Mouse (Mus musculus) urinary bladder, postnatal 4 days (tissue): ENCODE data around the gene Rassf7.

ENCODE experiments used
- DNase-seq, 2 experiments: peaks; one replicate each; pipeline ENCODE4 v3.0.0; 2021 to 2022; ENCODE audit warnings: low spot score in 2 of 2

The Rassf7 gene

GRCm38 (mm10) chr7:141215101-141215879, at the start of gene Rassf7:
TSS of gene Rassf7 (plus strand) at chr7:141215860.
- DNase-seq, result peak; percentile 90 to 92

GRCm38 (mm10) chr7:141167901-141168517, 47.7 kb upstream of the Rassf7 start:
- DNase-seq, result peak in 1 of 2 experiments; percentile 63

- peak; percentile 67 to 71 for DNase-seq
These were observed 47.1 kb upstream of the Rassf7 start for GRCm38 (mm10) chr7:141168518-141168953.

GRCm38 (mm10) chr7:141169300-141169699, 46.4 kb upstream of the Rassf7 start:
- no peak for DNase-seq

- no peak for DNase-seq
These were observed 45.8 kb upstream of the Rassf7 start for GRCm38 (mm10) chr7:141169866-141170265.

GRCm38 (mm10) chr7:141172116-141173006, 43.3 kb upstream of the Rassf7 start, which contains the start of gene Rnh1:
TSS of gene Rnh1 (minus strand) at chr7:141172857.
- peak; percentile 86 to 88 for DNase-seq

GRCm38 (mm10) chr7:141173323-141173850, 42.3 kb upstream of the Rassf7 start:
- DNase-seq, result no peak

- no peak for DNase-seq
These were observed 40.6 kb upstream of the Rassf7 start for GRCm38 (mm10) chr7:141175068-141175467.

DNA sequence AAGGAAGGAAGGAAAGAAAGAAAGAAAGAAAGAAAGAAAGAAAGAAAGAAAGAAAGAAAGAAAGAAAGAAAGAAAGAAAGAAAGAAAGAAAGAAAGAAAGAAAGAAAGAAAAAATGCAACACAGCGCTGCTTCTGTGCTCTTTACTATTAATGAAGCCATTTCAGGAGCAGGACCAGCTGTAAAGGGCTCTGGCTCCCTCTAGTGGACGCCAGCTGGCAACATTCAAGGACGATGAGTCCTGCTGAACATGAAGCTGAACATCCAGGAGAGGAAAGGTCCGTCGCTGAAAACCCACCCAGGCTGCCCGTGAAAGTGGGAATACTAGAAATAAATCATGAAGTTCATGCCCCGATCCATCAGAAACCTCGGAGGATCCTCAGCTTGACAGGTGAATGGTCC, 39.5 kb upstream of the Rassf7 start:
- peak; percentile 73 to 85 for DNase-seq

DNA sequence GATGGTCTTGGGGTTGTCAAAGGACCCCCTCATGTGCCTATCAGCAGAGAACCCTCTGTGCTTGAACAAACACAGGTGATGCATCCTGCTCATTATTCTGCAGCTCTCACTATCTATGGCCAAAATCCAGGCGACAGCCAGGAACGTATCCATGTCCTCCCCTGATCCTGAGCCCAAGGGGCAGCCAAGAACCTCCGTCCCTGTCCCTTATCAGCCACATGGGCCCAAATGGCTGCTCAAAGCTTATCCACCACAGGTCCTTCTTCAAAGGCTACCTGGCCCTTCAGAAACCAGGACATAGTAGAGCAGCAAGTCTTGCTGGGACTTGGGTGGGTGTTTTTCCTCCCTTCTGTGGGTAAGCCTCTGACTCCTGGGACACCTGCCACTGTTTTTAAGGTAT, 27.5 kb upstream of the Rassf7 start:
- no peak for DNase-seq

GRCm38 (mm10) chr7:141188733-141189132, 26.9 kb upstream of the Rassf7 start:
- DNase-seq, result no peak

DNA sequence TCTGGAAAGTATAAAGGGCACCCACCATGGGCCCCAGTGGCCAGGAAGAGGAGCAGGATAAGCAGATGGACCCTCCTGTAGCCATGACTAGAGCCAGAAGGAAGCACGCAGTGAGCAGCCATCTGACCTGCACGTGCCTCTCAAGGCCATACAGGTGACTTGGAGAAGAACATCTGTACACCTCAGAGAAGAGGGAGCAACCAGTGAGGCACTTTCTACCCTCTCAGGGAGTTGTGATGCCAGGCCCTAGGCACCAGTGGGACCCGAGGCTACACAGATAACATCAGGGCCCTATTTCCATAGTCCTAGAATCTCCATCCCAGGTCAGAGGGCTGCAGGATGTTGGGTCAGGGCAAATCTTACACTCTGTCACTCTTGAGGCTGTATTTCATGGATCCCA, 25.4 kb upstream of the Rassf7 start:
- DNase-seq, result no peak

DNA sequence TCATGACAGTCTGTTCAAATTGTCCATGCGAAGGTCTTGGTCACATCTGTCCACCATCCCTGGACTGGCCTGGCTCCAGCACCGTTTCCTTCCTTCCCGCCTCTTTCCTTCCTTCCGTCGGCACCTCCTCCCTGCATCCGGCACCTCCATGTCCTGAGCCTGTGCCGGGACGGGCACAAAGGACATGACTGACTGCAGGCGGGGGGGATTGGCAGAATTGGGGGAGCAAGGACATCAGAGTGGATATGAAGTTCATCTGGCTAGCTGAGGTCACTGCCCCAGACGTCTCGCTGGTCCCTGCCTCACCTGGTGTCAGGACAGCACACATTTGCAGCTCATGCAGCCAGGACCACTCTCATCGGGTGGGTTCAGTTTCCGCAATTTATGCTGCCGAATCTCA, 24.6 kb upstream of the Rassf7 start:
- no peak for DNase-seq

DNA sequence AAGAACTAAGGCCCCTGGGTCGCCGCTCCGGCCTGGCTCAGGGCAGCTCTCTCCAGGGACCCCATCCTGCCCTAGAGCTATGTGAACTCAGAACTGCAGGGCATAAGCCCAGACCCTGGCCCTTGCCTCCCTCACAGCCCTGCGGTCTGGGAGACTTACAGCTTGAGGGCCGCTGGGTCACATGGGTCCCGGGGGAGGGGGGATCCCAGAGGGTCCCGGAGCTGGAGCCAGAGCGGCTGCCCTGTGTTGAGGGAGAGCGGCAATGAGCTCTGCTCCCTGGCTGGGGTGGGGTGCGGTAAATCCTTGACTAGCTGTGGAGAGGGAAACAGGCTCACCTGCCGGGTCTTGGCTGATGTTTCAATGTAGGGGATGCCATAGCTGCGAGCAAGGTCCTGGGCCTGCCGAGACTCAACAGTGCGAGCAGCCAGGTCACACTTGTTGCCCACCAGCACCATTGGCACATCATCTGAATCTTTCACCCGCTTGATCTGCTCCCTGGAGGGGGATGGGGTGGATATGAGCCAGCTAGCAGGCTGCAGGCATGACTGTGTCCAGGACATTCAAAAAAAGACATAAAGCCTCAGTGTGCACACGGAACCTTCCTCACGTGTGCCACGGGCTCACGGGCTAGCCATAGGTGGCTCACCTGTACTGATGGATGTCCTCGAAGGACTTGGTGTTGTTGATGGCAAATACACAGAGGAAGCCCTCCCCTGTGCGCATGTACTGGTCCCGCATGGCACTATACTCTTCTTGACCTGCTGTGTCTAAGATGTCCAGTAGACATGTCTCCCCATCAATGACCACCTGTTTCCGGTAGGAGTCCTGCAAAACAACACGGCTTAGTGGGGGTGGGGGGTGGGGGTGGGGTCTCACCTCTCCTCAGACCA, 23.6 kb upstream of the Rassf7 start:
- DNase-seq, result no peak

DNA sequence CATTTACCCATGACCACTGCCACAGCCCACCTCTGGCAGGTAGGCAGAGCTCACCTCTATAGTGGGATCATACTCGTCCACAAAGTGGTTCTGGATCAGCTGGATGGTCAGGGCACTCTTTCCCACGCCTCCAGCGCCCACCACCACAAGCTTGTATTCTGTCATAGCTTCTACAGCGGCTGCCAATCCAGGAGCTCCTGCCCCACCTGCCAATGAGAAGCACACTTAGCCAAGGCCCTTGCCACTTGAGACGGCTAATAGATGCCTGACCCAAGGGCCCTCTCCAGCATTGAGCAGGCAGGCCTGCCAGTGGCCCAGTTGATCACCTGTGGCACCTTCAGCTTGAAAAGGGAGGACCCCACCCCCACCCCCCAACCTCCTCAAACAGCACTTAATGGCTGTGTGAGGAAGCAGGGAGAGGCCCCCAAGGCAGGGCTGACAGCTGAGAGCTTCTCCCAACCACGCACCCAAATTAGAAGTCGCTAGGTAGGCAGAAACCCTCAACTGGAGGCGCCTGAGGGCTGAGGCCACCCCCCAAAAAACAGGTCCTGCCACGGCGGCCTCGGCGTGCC, 22.8 kb upstream of the Rassf7 start:
- no peak for DNase-seq

DNA sequence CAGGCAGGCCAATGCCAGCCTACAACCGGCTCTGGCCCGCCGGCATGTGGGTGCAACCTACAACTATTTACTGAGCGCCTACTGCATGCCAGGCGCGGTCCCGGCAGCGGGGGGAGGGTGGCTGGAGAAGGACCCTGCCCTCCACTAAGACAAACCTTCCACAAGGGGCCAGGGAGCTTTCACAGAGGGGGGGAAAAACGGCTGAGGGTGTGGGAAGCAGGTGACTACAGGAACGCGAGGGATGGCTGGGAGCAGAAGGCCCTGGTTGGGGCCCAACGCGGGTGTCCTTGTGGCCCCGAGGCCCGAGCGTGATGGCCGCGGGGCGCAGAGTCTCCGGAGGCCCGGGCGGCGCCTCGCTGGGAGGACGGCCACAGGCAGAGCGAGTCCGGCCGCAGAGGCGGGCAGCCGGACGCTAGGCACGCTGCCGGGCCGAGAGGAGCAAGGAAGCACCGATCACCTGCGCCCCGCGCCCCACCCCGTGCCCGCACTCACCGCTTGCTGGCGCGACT, 22.3 kb upstream of the Rassf7 start:
- DNase-seq, result peak in 1 of 2 experiments; percentile 71

DNA sequence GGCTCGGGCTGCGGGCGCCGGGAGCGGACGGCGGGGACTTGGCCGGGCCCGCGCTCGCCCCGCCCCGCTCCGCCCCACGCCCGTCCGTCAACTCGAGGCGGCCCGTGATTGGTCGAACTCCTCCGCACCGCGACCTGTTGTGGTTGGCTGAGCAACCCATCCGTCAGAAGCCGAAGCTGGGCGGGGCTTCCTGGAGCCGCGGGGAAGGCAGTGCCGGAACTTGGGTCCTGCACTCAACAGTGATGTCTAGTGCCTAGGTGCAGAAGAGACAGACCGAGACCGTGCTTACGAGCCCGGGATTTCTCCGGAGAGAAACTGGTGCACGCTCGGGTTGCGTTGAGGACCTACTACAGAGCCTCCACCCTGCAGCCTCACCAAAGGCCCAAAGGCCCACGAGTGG, 21.7 kb upstream of the Rassf7 start, which contains the start of the genes Hras and Lrrc56:
TSS of gene Hras (minus strand) at position 58 of the 400 bp plus-strand sequence.
TSS of gene Lrrc56 (plus strand) at position 210 of the 400 bp plus-strand sequence.
- DNase-seq, result peak; percentile 97 to 99

DNA sequence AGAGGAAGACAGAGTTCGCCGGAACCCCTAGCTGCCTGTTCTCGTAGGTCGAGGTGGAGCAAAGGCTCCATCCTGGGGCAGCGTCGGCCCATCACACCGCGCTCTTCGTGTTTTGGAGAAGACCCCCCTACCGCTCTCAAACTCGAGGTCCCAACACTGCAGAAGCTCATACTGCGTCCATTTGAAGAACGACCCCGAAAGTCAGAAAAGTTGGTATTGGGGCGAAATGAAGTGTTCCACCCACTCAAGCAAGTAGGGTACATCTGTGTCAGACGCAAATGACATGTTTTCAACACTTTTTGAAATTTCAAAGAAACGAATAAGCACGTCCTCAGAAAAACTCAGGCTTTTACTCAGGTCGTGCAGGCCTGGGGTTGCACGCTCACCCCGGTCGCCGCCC, 21.3 kb upstream of the Rassf7 start:
- no peak for DNase-seq

DNA sequence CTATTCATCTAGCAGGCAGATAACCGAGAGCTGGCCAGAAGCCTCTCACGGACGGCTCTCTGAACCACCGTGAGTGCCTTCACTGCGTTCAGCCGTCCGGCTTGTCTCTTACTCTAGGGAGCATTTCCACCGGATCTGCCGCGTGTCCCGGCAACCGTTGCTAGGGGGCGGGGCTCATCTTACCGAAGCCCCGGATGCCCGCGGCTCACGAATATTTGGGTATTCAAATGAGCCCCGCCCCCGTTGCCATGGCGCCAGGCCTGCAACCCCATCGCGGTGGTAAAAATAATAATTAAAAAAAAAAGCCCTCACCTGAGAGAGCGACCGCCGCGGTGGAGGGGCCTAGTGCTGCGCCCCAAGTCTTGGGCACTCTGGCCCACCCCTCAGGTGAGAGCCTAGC, 20.8 kb upstream of the Rassf7 start:
- DNase-seq, result peak; percentile 80 to 92

DNA sequence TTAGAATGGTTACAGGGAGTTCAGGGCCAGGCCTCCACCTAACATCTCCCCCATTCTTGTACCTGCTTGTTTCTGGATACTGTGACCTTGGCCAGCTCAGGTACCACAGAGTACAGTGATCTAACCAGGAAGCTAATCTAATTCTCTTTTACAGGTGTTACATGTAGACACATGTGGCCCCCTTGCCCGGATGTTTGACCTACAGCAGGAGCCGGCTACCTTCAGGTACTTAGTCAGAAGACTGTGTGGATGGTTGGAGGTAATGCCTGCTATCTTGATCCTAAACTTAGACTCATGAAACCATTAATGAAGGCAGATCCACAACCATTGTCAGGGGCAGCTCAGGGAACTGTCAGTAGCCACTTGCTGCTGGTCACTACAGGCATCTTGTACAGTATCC, 19.9 kb upstream of the Rassf7 start:
- DNase-seq, result no peak
